Mouse (Mus musculus): Measurements from ENCODE around the gene Zbtb12.

GRCm38 (mm10) chr17:34916316-34916715, 37.0 kb downstream of the Zbtb12 start:
- no peak for TF ChIP-seq POLR2AphosphoS2 (IDR thresholded peaks at IDR 0.05; ENCODE audit: insufficient read length, low read depth)
- TF ChIP-seq TCF3 (IDR thresholded peaks at IDR 0.05; ENCODE audit: insufficient read length, low read depth): no peak
- TF ChIP-seq E2F4 (IDR thresholded peaks at IDR 0.05; ENCODE audit: insufficient read depth): no peak
- TF ChIP-seq MAX (IDR thresholded peaks at IDR 0.05; ENCODE audit: low read depth): no peak
- TF ChIP-seq POLR2A (IDR thresholded peaks at IDR 0.05; ENCODE audit: insufficient read length, low read depth): no peak
- no peak for TF ChIP-seq TCF12 (IDR thresholded peaks at IDR 0.05; ENCODE audit: insufficient read depth, poor library complexity, severe bottlenecking)
- no peak for TF ChIP-seq CEBPB (IDR thresholded peaks at IDR 0.05; ENCODE audit: insufficient read depth, poor library complexity, severe bottlenecking)
- no peak for TF ChIP-seq USF1 (IDR thresholded peaks at IDR 0.05; ENCODE audit: low read depth)
- TF ChIP-seq MYOD1 (IDR thresholded peaks at IDR 0.05; ENCODE audit: control insufficient read depth in 1 of 3, insufficient read length in 2 of 3, low read depth in 2 of 3): peak in 2 of 3 experiments; percentile 43 to 70
- peak; percentile 45 to 80 (median 53) for TF ChIP-seq MYOG (IDR thresholded peaks at IDR 0.05; ENCODE audit: control insufficient read depth in 1 of 3, insufficient read depth in 1 of 3, insufficient read length in 2 of 3, low read depth in 2 of 3)
